Mouse (Mus musculus) layer of hippocampus, adult 8-10 months (tissue): ENCODE data around the gene H2-M10.2. TPM values are rescaled to one million over a fixed set of nuclear protein-coding genes. Genes with fewer than 3 reads are reported as not detected.

Source experiments
- DNase-seq, 2 experiments: peaks; one replicate each; pipeline ENCODE4 v3.0.0; 2022; ENCODE audit warnings: low spot score in 2 of 2
- total RNA-seq, 4 experiments: library from RNA; stranded (reverse); gene quantifications; 2 replicates each; pipeline ENCODE4 v1.2.4; 2022

The H2-M10.2 gene
- not detected for total RNA-seq

- no peak for DNase-seq
These were observed at the start of gene H2-M10.2 for GRCm38 (mm10) chr17:36286390-36286789. Gene H2-M10.2 (minus strand): TSS chr17:36286490.

- no peak for DNase-seq
These were observed 39.8 kb upstream of the H2-M10.2 start, which contains the start of gene H2-M10.1 for GRCm38 (mm10) chr17:36326055-36326454. Gene H2-M10.1 (minus strand): TSS chr17:36326155.

GRCm38 (mm10) chr17:36315689-36316253, 29.5 kb upstream of the H2-M10.2 start:
- DNase-seq = peak in 1 of 2 experiments; percentile 5

- peak; percentile 76 for DNase-seq
These were observed 28.9 kb upstream of the H2-M10.2 start for GRCm38 (mm10) chr17:36315041-36315688.

GRCm38 (mm10) chr17:36314511-36314910, 28.2 kb upstream of the H2-M10.2 start:
- peak in 1 of 2 experiments; percentile 11 for DNase-seq

- no peak for DNase-seq
These were observed 23.0 kb upstream of the H2-M10.2 start for GRCm38 (mm10) chr17:36309293-36309692.

GRCm38 (mm10) chr17:36308855-36309254, 22.6 kb upstream of the H2-M10.2 start:
- DNase-seq = peak; percentile 68 to 77

- no peak for DNase-seq
These were observed 4.6 kb downstream of the H2-M10.2 start for GRCm38 (mm10) chr17:36281521-36282245.

GRCm38 (mm10) chr17:36274776-36275175, 11.5 kb downstream of the H2-M10.2 start:
- DNase-seq = no peak

- DNase-seq = no peak
These were observed 12.5 kb downstream of the H2-M10.2 start for GRCm38 (mm10) chr17:36273796-36274195.

GRCm38 (mm10) chr17:36272643-36273366, 13.5 kb downstream of the H2-M10.2 start:
- DNase-seq = no peak

- DNase-seq = peak; percentile 75 to 84
These were observed 14.6 kb downstream of the H2-M10.2 start, which contains the start of gene Trim39 for GRCm38 (mm10) chr17:36271586-36272256. Gene Trim39 (minus strand): TSS chr17:36272247.

GRCm38 (mm10) chr17:36270956-36271585, 15.2 kb downstream of the H2-M10.2 start:
- peak; percentile 84 to 86 for DNase-seq

GRCm38 (mm10) chr17:36265834-36266233, 20.5 kb downstream of the H2-M10.2 start:
- DNase-seq = no peak

GRCm38 (mm10) chr17:36264273-36264925, 21.9 kb downstream of the H2-M10.2 start:
- DNase-seq = no peak

- no peak for DNase-seq
These were observed 24.7 kb downstream of the H2-M10.2 start for GRCm38 (mm10) chr17:36261511-36262166.

GRCm38 (mm10) chr17:36257969-36258368, 28.3 kb downstream of the H2-M10.2 start, which contains the start of gene Rpp21:
Gene Rpp21 (minus strand): TSS chr17:36258069.
- DNase-seq = no peak

GRCm38 (mm10) chr17:36257241-36257947, 28.9 kb downstream of the H2-M10.2 start:
- peak; percentile 70 to 81 for DNase-seq
